Mouse (Mus musculus) kidney, embryonic 15.5 days (tissue): ENCODE measurements around the gene Slc28a1. TPM values are rescaled to one million over a fixed set of nuclear protein-coding genes. Genes with fewer than 3 reads are reported as not detected.
"Not testable (repeated sequence)": the region's sequence is repeated elsewhere in the genome, so short reads cannot be mapped to it uniquely, and the experiment has no call there.

Source experiments
- ATAC-seq: fragments of 200-750 bp; cut with Nextera tagmentation; replicated peaks from 2 replicates; pipeline ENCODE4 v1.8.0; 2017; ENCODE audit warnings: moderate TSS enrichment; ENCODE audit not compliant: low FRiP score
- H3K27ac ChIP-seq: fragments of 300-500 bp; sonication (generic); 2 replicates; pipeline ENCODE4 v1.5.1; 2015; ENCODE audit warnings: mild to moderate bottlenecking, inconsistent platforms
- H3K27me3 ChIP-seq: fragments of 300-500 bp; sonication (generic); 2 replicates; pipeline ENCODE4 v1.6.1; 2015; ENCODE audit warnings: inconsistent platforms
- H3K36me3 ChIP-seq: fragments of 300-500 bp; sonication (generic); 2 replicates; pipeline ENCODE4 v1.6.1; 2015; ENCODE audit warnings: inconsistent platforms
- H3K4me1 ChIP-seq: fragments of 300-500 bp; sonication (generic); 2 replicates; pipeline ENCODE4 v1.6.1; 2015; ENCODE audit warnings: inconsistent platforms
- H3K4me2 ChIP-seq: fragments of 300-500 bp; sonication (generic); 2 replicates; pipeline ENCODE4 v1.6.1; 2015; ENCODE audit warnings: moderate library complexity, mild to moderate bottlenecking, inconsistent platforms
- H3K4me3 ChIP-seq: fragments of 300-500 bp; sonication (generic); replicated peaks from 2 replicates; pipeline ENCODE4 v1.5.1; 2015; ENCODE audit warnings: mild to moderate bottlenecking, inconsistent platforms
- H3K9ac ChIP-seq: fragments of 300-500 bp; sonication (generic); 2 replicates; pipeline ENCODE4 v1.6.1; 2015; ENCODE audit warnings: mild to moderate bottlenecking, inconsistent platforms
- H3K9me3 ChIP-seq: fragments of 300-500 bp; sonication (generic); replicated peaks from 2 replicates; pipeline ENCODE4 v1.6.1; 2016; ENCODE audit warnings: inconsistent platforms
- WGBS: fragments of 180-500 bp; shearing (Covaris S2); methylation state at CpG from one replicate; pipeline ENCODE4 v1.1.7; 2015; ENCODE audit warnings: mixed read lengths; 5-methylcytosine and 5-hydroxymethylcytosine counted together
- polyA plus RNA-seq: library from polyadenylated mRNA; unstranded; fragments of >200 nt; fragmentation: Nextera tagmentation; extraction: Ambion mirVana; gene quantifications from 2 replicates; pipeline ENCODE4 v1.2.1, GENCODE M21; 2015

The Slc28a1 gene
- polyA plus RNA-seq, 1 experiment from 2014 or later: 0.13 TPM

GRCm38 (mm10) chr7:81199109-81199508 lies 84.5 kb downstream of the Slc28a1 start:
- no peaks in the 10 kb centered on the region for H3K36me3 ChIP-seq
- peak overlapping the region; percentile 6; the same call in 1 of the 2 replicates for H3K4me2 ChIP-seq
- H3K9me3 ChIP-seq: no peaks in the 10 kb centered on the region
- no peak overlapping the region for H3K9ac ChIP-seq
- H3K27me3 ChIP-seq: no peaks in the 10 kb centered on the region
- no peak overlapping the region for H3K4me3 ChIP-seq
- peak overlapping the region; percentile 54; the same call in 1 of the 2 replicates for H3K27ac ChIP-seq
- 36% methylated on average over 5 of the region's 5 CpGs for WGBS
- ATAC-seq: no peak
- H3K4me1 ChIP-seq: peaks cover 19% of the 10 kb centered on the region

GRCm38 (mm10) chr7:81199757-81200156 lies 85.2 kb downstream of the Slc28a1 start:
- no peaks in the 10 kb centered on the region for H3K27me3 ChIP-seq
- H3K4me2 ChIP-seq: no peak overlapping the region
- no peak overlapping the region for H3K9ac ChIP-seq
- 45% methylated on average over 4 of the region's 4 CpGs for WGBS
- no peak for ATAC-seq
- H3K9me3 ChIP-seq: no peaks in the 10 kb centered on the region
- no peak overlapping the region for H3K4me3 ChIP-seq
- peaks cover 19% of the 10 kb centered on the region for H3K4me1 ChIP-seq
- no peak overlapping the region for H3K27ac ChIP-seq
- H3K36me3 ChIP-seq: no peaks in the 10 kb centered on the region

- H3K9me3 ChIP-seq: no peaks in the 10 kb centered on the region
- H3K4me3 ChIP-seq: no peak overlapping the region
- H3K4me1 ChIP-seq: peaks cover 19% of the 10 kb centered on the region
- whole genome bisulfite sequencing: 22% methylated on average over 5 of the region's 5 CpGs
- H3K4me2 ChIP-seq: no peak overlapping the region
- no peak overlapping the region for H3K27ac ChIP-seq
- ATAC-seq: no peak
- no peak overlapping the region for H3K9ac ChIP-seq
- no peaks in the 10 kb centered on the region for H3K36me3 ChIP-seq
- no peaks in the 10 kb centered on the region for H3K27me3 ChIP-seq
Observed at GRCm38 (mm10) chr7:81202389-81202788, 87.8 kb downstream of the Slc28a1 start.

GRCm38 (mm10) chr7:81203576-81203975 lies 89.0 kb downstream of the Slc28a1 start:
- H3K27ac ChIP-seq, H3K9ac ChIP-seq, H3K9me3 ChIP-seq, H3K4me3 ChIP-seq, H3K36me3 ChIP-seq, ATAC-seq, H3K4me2 ChIP-seq, H3K27me3 ChIP-seq: not testable (repeated sequence)
- WGBS: 87% methylated on average over 10 of the region's 10 CpGs
- peaks cover 14% of the 10 kb centered on the region for H3K4me1 ChIP-seq

- WGBS: 19% methylated on average over 6 of the region's 6 CpGs
- Histone ChIP-seq H3K4me1 (peaks cover 32% of the 10 kb centered on the region), H3K27me3 (peaks cover 43% of the 10 kb centered on the region), H3K4me3 (no peak overlapping the region), H3K9ac (no peak overlapping the region), H3K36me3 (no peaks in the 10 kb centered on the region), H3K4me2 (no peak overlapping the region), H3K9me3 (no peaks in the 10 kb centered on the region), H3K27ac (no peak overlapping the region)
- ATAC-seq: no peak
Observed at GRCm38 (mm10) chr7:81208944-81209343, 94.3 kb downstream of the Slc28a1 start.

GRCm38 (mm10) chr7:81209979-81210685 lies 95.5 kb downstream of the Slc28a1 start:
- no peak overlapping the region for H3K27ac ChIP-seq
- WGBS: 50% methylated on average over 12 of the region's 12 CpGs
- no peak overlapping the region for H3K4me3 ChIP-seq
- peaks cover 41% of the 10 kb centered on the region for H3K4me1 ChIP-seq
- peaks cover 54% of the 10 kb centered on the region for H3K27me3 ChIP-seq
- H3K4me2 ChIP-seq: no peak overlapping the region
- no peak for ATAC-seq
- no peak overlapping the region for H3K9ac ChIP-seq
- no peaks in the 10 kb centered on the region for H3K36me3 ChIP-seq
- no peaks in the 10 kb centered on the region for H3K9me3 ChIP-seq

GRCm38 (mm10) chr7:81211760-81212159 lies 97.2 kb downstream of the Slc28a1 start:
- Histone ChIP-seq H3K27me3 (peaks cover 62% of the 10 kb centered on the region), H3K9ac (no peak overlapping the region), H3K27ac (peak overlapping the region; percentile 86; the same call in 1 of the 2 replicates), H3K4me3 (peak overlapping the region; percentile 61), H3K9me3 (no peaks in the 10 kb centered on the region), H3K4me2 (peak overlapping the region; percentile 85), H3K36me3 (no peaks in the 10 kb centered on the region), H3K4me1 (peaks cover 45% of the 10 kb centered on the region)
- ATAC-seq: no peak
- 6% methylated on average over 8 of the region's 8 CpGs for WGBS

GRCm38 (mm10) chr7:81212261-81212681 lies 97.7 kb downstream of the Slc28a1 start:
- H3K4me1 ChIP-seq: peaks cover 45% of the 10 kb centered on the region
- 1% methylated on average over 22 of the region's 22 CpGs for WGBS
- H3K4me3 ChIP-seq: peak overlapping the region; percentile 61
- peak overlapping the region; percentile 86 for H3K27ac ChIP-seq
- H3K4me2 ChIP-seq: peak overlapping the region; percentile 85
- ATAC-seq: peak; percentile 44
- H3K27me3 ChIP-seq: peaks cover 62% of the 10 kb centered on the region
- H3K36me3 ChIP-seq: no peaks in the 10 kb centered on the region
- H3K9ac ChIP-seq: peak overlapping the region; percentile 48
- no peaks in the 10 kb centered on the region for H3K9me3 ChIP-seq

- ATAC-seq: peak; percentile 87
- Histone ChIP-seq H3K36me3 (no peaks in the 10 kb centered on the region), H3K4me2 (peak overlapping the region; percentile 85), H3K27me3 (peaks cover 62% of the 10 kb centered on the region), H3K4me1 (peaks cover 45% of the 10 kb centered on the region), H3K9me3 (no peaks in the 10 kb centered on the region), H3K4me3 (peak overlapping the region; percentile 61), H3K9ac (peak overlapping the region; percentile 60), H3K27ac (peak overlapping the region; percentile 86)
- WGBS: under 1% methylated on average over 57 of the region's 57 CpGs
Observed at GRCm38 (mm10) chr7:81212697-81213346, 98.2 kb downstream of the Slc28a1 start.

GRCm38 (mm10) chr7:81213347-81214152 lies 99.0 kb downstream of the Slc28a1 start, which contains the start of gene Pde8a:
Gene Pde8a (plus strand): TSS chr7:81213596.
- peak within 1 kb of the TSS; percentile 85 for H3K4me2 ChIP-seq
- peaks cover 45% of the 10 kb centered on the region for H3K4me1 ChIP-seq
- no peaks in the 10 kb centered on the region for H3K9me3 ChIP-seq
- H3K27me3 ChIP-seq: peaks cover 62% of the 10 kb centered on the region
- H3K36me3 ChIP-seq: no peaks in the 10 kb centered on the region
- WGBS: under 1% methylated on average over 125 of the region's 128 CpGs
- H3K4me3 ChIP-seq: peak within 1 kb of the TSS; percentile 61
- peak within 1 kb of the TSS; percentile 86 for H3K27ac ChIP-seq
- peak within 1 kb of the TSS; percentile 60 for H3K9ac ChIP-seq
- ATAC-seq: peak; percentile 20; the same call in 1 of the 2 replicates

GRCm38 (mm10) chr7:81214153-81214907 lies 99.7 kb downstream of the Slc28a1 start:
- Histone ChIP-seq H3K36me3 (no peaks in the 10 kb centered on the region), H3K9ac (peak overlapping the region; percentile 60), H3K27me3 (peaks cover 59% of the 10 kb centered on the region), H3K4me2 (peak overlapping the region; percentile 85), H3K4me1 (peaks cover 44% of the 10 kb centered on the region), H3K9me3 (no peaks in the 10 kb centered on the region), H3K4me3 (peak overlapping the region; percentile 61), H3K27ac (peak overlapping the region; percentile 86)
- 0 out of 2 replicates have a peak, but pooled peaks have one; percentile 11 for ATAC-seq
- WGBS: 5% methylated on average over 40 of the region's 40 CpGs
